Mouse (Mus musculus) adrenal gland, adult 2 months (tissue): Measurements from ENCODE around the gene Rbp3. TPM values are rescaled to one million over a fixed set of nuclear protein-coding genes. Genes with fewer than 3 reads are reported as not detected.
A peak's percentile ranks its signal among the peaks of the same experiment; 100 is the strongest.

Experiments used
- DNase-seq: peaks from one replicate; pipeline ENCODE4 v3.0.0; 2021
- long read RNA-seq: library from polyadenylated mRNA; stranded (forward); transcript quantifications from one replicate; pipeline ENCODE4 v2.0.0, GENCODE M21; 2021
- polyA plus RNA-seq: library from polyadenylated mRNA; depleted of rRNA; stranded (reverse); fragments of >200 nt; gene quantifications from 2 replicates; pipeline ENCODE4 v1.2.3, GENCODE M21; 2012; rRNA removed
- total RNA-seq, 2 experiments: library from RNA; stranded (reverse); gene quantifications; 2 replicates each; pipeline ENCODE4 v1.2.3; 2021

The Rbp3 gene
- not detected for total RNA-seq
- polyA plus RNA-seq = not detected in 2 replicates
- long read RNA-seq = 0 reads

GRCm38 (mm10) chr14:33953761-33954160 lies at the start of gene Rbp3:
Gene Rbp3 (plus strand): TSS chr14:33954003.
- no peak for DNase-seq

- DNase-seq = no peak
Measured at GRCm38 (mm10) chr14:33904851-33905250, 49.0 kb upstream of the Rbp3 start.

- peak; percentile 68 for DNase-seq
Measured at GRCm38 (mm10) chr14:33913727-33914126, 40.1 kb upstream of the Rbp3 start.

- no peak for DNase-seq
Measured at GRCm38 (mm10) chr14:33914206-33914605, 39.6 kb upstream of the Rbp3 start.

- DNase-seq = no peak
Measured at GRCm38 (mm10) chr14:33920727-33921559, 32.9 kb upstream of the Rbp3 start.

GRCm38 (mm10) chr14:33922771-33923167 lies 31.0 kb upstream of the Rbp3 start:
- no peak for DNase-seq

- peak; percentile 53 for DNase-seq
Measured at GRCm38 (mm10) chr14:33923168-33924070, 30.4 kb upstream of the Rbp3 start, which contains the start of gene Gdf10. Gene Gdf10 (plus strand): TSS chr14:33923587.

- peak; percentile 35 for DNase-seq
Measured at GRCm38 (mm10) chr14:33931853-33932252, 21.9 kb upstream of the Rbp3 start.

GRCm38 (mm10) chr14:33932935-33933703 lies 20.7 kb upstream of the Rbp3 start:
- peak; percentile 65 for DNase-seq

GRCm38 (mm10) chr14:33933778-33934317 lies 20.0 kb upstream of the Rbp3 start:
- DNase-seq = peak; percentile 53

GRCm38 (mm10) chr14:33939117-33939516 lies 14.7 kb upstream of the Rbp3 start:
- peak; percentile 63 for DNase-seq

- no peak for DNase-seq
Measured at GRCm38 (mm10) chr14:33940739-33941138, 13.1 kb upstream of the Rbp3 start, which contains the start of gene Gdf2. Gene Gdf2 (plus strand): TSS chr14:33941039.

- peak; percentile 85 for DNase-seq
Measured at GRCm38 (mm10) chr14:33942222-33942621, 11.6 kb upstream of the Rbp3 start.

GRCm38 (mm10) chr14:33946125-33946524 lies 7.7 kb upstream of the Rbp3 start:
- no peak for DNase-seq

GRCm38 (mm10) chr14:33952233-33952981 lies 1.4 kb upstream of the Rbp3 start:
- no peak for DNase-seq

GRCm38 (mm10) chr14:33956055-33956454 lies 2.3 kb downstream of the Rbp3 start:
- no peak for DNase-seq

- DNase-seq = no peak
Measured at GRCm38 (mm10) chr14:33958186-33958585, 4.4 kb downstream of the Rbp3 start.

- DNase-seq = no peak
Measured at GRCm38 (mm10) chr14:33958841-33959240, 5.0 kb downstream of the Rbp3 start.

GRCm38 (mm10) chr14:33959341-33959740 lies 5.5 kb downstream of the Rbp3 start:
- peak; percentile 46 for DNase-seq

- no peak for DNase-seq
Measured at GRCm38 (mm10) chr14:33965675-33966074, 11.9 kb downstream of the Rbp3 start.

GRCm38 (mm10) chr14:33972679-33973078 lies 18.9 kb downstream of the Rbp3 start:
- DNase-seq = peak; percentile 14
